Mouse (Mus musculus) adipocyte (in vitro differentiated cells): ENCODE results near the gene Vps26c.
A peak's percentile ranks its signal among the peaks of the same experiment; 100 is the strongest.

Experiments
- DNase-seq: peaks from one replicate; pipeline ENCODE4 v3.0.0-alpha.2; 2016; ENCODE audit warnings: low spot score

Gene Vps26c

DNA sequence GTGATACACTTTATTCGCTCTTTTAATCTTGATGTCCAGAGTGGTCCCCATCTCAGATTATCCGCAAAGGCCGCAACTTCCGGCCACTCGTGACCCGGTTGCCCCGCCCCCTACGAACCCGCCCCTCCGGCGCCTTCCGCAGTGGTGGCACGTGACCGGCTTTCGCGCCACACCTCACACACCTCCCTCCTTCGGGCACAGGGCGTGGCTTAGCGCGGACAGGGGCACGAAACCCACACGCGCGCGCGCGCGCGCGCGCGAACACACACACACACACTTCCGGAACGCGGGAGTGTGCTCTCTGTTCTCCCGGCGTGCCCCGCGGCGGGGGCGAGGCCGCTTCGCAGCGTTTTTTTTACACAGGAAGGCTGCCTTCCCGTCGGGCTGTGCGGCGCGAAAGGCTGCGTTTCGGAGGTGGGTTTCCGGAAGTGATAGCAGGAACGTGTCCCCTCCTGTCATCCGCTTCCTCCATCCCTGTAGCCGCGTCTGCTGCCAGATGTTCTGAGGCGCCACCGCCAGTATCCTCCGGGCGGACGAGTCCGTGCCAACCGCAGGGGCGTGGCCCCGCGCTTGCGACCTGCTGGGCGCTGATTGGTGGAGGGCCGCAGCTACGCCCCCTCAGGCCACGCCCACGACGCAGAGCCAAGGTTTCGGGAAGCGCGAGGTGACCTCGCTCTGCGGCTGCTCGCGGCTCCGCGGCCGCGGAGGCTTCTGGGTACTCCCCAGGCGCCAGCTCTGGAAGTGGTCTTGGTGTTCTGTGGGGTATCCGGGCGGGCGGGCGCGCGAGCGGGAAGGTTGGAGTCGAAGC, at the start of gene Vps26c:
Gene Vps26c (minus strand): TSS at position 487 of the 808 bp plus-strand sequence.
- DNase-seq = peak; percentile 99

DNA sequence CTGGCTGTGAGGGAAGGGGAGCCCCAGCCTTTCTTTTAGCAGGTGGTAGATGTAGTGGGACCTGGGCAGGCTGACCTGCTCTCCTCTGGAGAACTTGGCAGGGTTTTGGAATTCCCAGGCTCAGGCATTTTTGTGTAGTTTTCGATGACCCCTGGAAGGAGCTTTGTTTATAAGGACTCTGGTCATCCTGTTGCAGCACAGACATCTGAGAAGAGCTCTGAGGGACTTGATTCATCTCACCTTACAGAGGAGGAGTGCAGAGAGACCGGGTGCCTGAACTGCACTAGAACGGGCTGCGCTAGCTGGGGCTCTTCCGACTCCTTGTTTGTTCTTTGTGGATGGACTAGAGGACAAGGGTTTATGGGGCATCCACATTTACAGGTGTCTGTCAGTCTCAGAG, 49.1 kb upstream of the Vps26c start:
- no peak for DNase-seq

- no peak for DNase-seq
These were observed 48.1 kb upstream of the Vps26c start for GRCm38 (mm10) chr16:94574718-94575094.

- DNase-seq = no peak
These were observed 47.5 kb upstream of the Vps26c start for GRCm38 (mm10) chr16:94574025-94574717.

DNA sequence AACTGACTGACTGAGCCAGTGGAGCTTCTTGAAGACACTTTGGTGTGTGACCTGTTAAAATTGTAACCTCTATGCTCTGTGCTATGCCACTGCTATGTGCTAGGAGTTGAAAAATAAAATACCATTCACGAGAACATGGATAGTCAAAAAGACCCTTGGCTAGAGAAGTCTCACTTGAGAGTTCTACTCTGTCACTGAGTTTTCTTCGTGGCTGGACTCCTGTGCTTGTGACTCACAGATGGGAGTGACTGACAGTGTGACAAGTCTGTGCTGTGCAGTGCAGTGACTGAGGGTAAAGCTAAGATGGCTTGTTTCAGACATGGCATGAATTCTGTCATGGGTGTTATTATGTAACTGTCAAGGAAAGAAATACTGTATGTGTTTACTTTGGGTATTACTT, 45.8 kb upstream of the Vps26c start:
- peak; percentile 42 for DNase-seq

GRCm38 (mm10) chr16:94571111-94571993, 44.7 kb upstream of the Vps26c start:
- DNase-seq = peak; percentile 65

- peak; percentile 62 for DNase-seq
These were observed 43.9 kb upstream of the Vps26c start for GRCm38 (mm10) chr16:94570361-94571041.

- peak; percentile 100 for DNase-seq
These were observed 42.9 kb upstream of the Vps26c start, which contains the start of gene Dyrk1a for GRCm38 (mm10) chr16:94569229-94570176. TSS of gene Dyrk1a (plus strand) at chr16:94570010.

GRCm38 (mm10) chr16:94568335-94569228, 42.0 kb upstream of the Vps26c start:
- peak; percentile 81 for DNase-seq

GRCm38 (mm10) chr16:94567751-94568150, 41.1 kb upstream of the Vps26c start:
- no peak for DNase-seq

- no peak for DNase-seq
These were observed 40.4 kb upstream of the Vps26c start for GRCm38 (mm10) chr16:94566834-94567585.

GRCm38 (mm10) chr16:94566124-94566523, 39.5 kb upstream of the Vps26c start:
- no peak for DNase-seq

DNA sequence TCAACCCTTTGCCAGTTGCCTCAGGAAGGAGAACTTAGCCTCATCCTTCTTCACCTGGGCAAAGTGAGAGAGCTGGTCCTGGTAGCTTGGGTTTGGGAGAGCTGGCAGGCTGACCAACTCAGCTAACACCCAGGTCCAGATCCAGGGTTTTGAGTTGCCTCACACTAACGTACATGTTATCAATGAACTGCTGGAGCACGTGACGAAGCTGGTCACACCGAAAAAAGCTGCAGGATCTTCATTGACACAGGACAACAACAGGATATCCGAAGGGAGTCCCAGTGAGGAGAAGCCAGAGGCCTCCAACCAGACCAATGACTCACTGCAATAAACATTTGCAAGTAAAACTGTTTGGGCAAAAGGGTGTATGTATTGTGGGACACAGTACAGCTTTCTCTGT, 34.0 kb upstream of the Vps26c start:
- no peak for DNase-seq

DNA sequence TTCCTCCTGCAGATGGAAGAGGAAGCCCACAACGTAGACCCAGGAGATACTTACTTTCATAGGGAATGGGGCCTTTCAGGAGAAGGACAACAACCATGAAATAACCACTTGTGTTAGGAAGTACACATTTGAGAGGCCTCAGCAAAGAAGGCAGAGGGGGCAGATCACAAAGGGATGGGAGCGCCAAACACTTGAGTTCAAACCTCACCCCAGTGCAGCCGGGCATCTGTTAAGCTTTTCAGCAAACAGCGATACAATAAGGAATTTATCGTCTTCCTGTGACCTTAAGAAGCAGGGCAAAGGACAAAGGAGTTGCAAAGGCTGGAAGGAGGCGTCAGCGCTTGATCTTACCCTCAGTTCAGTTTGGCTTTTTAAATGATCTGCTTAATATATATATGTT, 33.2 kb upstream of the Vps26c start:
- no peak for DNase-seq

- no peak for DNase-seq
These were observed 32.7 kb upstream of the Vps26c start for GRCm38 (mm10) chr16:94559282-94559681.

GRCm38 (mm10) chr16:94556228-94556627, 29.6 kb upstream of the Vps26c start:
- DNase-seq = peak; percentile 71

DNA sequence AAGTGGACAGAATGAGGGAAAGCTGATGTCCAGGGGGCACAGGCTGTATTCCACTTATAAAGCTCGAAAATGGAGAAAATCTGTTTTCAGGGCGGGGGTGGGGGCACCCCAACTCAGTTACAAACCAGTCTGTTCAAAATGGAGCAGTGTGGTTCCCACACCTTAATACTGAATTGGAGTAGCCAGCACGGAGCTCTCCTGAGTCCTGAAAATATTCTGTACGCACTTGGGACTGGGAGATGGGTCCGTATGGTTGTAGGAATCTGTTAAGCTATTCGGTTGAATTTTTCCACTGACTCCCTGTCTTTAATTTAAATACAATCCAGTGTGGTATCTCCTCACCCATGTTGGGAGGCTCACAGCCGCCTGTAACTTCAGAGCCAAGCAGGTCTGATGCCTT, 28.7 kb upstream of the Vps26c start:
- DNase-seq = no peak

- peak; percentile 54 for DNase-seq
These were observed 25.3 kb upstream of the Vps26c start for GRCm38 (mm10) chr16:94551934-94552333.

DNA sequence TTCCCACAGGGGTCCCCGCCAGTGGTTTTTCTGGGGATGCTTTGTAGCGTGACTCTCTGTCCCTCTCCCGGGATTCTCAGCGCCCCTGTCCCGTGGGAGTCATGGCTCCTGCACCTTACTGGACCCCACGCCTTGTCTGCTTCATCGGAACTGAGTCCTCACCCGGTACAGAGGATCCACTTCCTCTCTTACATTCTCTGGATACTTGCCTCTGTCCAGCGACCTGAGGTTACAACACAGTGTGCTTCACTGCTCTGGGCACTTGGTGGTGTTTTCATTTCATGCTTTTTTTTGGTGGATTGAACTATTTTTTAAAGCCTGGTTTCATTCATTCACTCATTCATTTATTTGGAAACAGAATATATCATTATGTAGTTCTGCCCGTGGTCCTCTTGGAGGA, 23.2 kb upstream of the Vps26c start:
- DNase-seq = no peak
